Mouse (Mus musculus): Measurements from ENCODE around the gene Vsir. TPM values are rescaled to one million over a fixed set of nuclear protein-coding genes. Genes with fewer than 3 reads are reported as not detected.

The Vsir gene
- 41.4 TPM for polyA plus RNA-seq (2015; fragmentation: Illumina TruSeq; extraction: RNeasy Lipid Tissue Mini Kit (QIAGEN cat#74804); ENCODE audit: insufficient read depth, low replicate concordance)

DNA sequence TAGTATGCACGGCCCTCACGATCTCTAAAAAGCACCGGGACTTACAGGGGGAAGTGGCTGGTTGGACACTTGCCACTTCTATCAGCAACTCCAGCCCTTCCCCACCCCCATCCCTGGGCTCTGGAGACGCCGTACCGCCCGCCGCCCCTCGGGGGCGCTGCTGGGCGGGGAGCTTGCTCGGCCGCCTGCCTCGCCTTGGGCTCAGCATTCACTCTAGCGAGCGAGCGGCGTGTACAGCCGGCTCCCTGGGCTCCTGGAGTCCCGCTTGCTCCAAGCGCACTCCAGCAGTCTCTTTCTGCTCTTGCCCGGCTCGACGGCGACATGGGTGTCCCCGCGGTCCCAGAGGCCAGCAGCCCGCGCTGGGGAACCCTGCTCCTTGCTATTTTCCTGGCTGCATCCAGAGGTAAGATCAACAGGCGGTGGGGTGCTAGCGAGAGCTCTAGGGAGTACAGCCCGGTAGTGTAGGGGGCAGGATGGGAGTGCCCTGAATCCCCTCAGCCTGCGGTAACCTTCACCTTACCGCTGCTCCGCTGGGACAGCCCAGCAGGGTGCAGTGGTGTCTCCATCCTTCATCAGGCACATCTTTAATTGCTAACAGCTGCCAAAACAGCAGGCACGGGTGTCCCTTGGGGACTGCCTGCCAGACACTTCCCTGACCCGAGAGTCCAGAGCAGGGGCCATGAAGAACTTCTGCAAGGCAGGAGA is at the start of gene Vsir:
Gene Vsir (plus strand): TSS at position 151 of the 705 bp plus-strand sequence.

DNA sequence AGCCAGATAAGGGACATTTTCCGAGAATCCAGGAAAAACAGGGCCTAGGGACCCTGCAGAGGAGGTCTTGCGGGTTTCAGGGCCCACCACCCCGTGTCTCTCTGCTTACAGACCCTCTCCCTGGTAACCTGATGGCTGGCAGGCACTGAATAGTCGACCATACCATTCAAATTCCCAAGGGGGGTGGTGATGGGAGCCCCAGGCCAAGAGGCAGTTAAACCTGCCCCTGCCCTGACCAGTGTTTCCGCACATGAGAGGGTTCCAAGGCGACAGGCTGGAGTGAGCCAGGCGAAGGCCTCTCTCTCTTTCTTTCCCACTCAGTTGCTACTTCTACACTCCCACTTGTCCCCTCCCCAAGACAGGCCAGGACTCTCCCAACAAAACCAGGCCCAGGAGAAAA is 52.8 kb downstream of the Vsir start, which contains the start of gene Gm17455:
Gene Gm17455 (plus strand): TSS at position 278 of the 400 bp plus-strand sequence.

Other genes starting within 250 kb of the Vsir start
- gene Spock2, start 240.6 kb upstream of the Vsir start, polyA plus RNA-seq (2015; fragmentation: Illumina TruSeq; extraction: RNeasy Lipid Tissue Mini Kit (QIAGEN cat#74804); ENCODE audit: insufficient read depth, low replicate concordance), result 1.7 TPM
- 90.3 TPM for gene Chst3, start 127.6 kb upstream of the Vsir start, polyA plus RNA-seq (2015; fragmentation: Illumina TruSeq; extraction: RNeasy Lipid Tissue Mini Kit (QIAGEN cat#74804); ENCODE audit: insufficient read depth, low replicate concordance)
- 1,095 TPM for gene Psap, start 69.2 kb upstream of the Vsir start, polyA plus RNA-seq (2015; fragmentation: Illumina TruSeq; extraction: RNeasy Lipid Tissue Mini Kit (QIAGEN cat#74804); ENCODE audit: insufficient read depth, low replicate concordance)
- 0.30 TPM for gene Gm17455, start 52.9 kb downstream of the Vsir start, polyA plus RNA-seq (2015; fragmentation: Illumina TruSeq; extraction: RNeasy Lipid Tissue Mini Kit (QIAGEN cat#74804); ENCODE audit: insufficient read depth, low replicate concordance)

Data from spleen, adult 10 weeks (tissue).